Mouse (Mus musculus) heart, postnatal 0 days (tissue): ENCODE data around the gene Tmem129. TPM values are rescaled to one million over a fixed set of nuclear protein-coding genes. Genes with fewer than 3 reads are reported as not detected.

Source experiments
- ATAC-seq: fragments of 200-750 bp; cut with Nextera tagmentation; 2 replicates; pipeline ENCODE4 v1.8.0; 2017; ENCODE audit warnings: low read depth, moderate number of reproducible peaks, moderate library complexity; ENCODE audit not compliant: insufficient read depth
- DNase-seq: peaks from one replicate; pipeline ENCODE4 v3.0.0-alpha.2; 2016; ENCODE audit warnings: low spot score
- H3K27ac ChIP-seq: fragments of 300-500 bp; sonication (generic); 2 replicates; pipeline ENCODE4 v1.5.1; 2014; ENCODE audit warnings: low read depth, mild to moderate bottlenecking
- H3K27me3 ChIP-seq: fragments of 300-500 bp; sonication (generic); 2 replicates; pipeline ENCODE4 v1.6.1; 2014; ENCODE audit warnings: low read length, mixed read lengths; ENCODE audit not compliant: control insufficient read depth, insufficient read depth
- H3K36me3 ChIP-seq: fragments of 300-500 bp; sonication (generic); replicated peaks from 2 replicates; pipeline ENCODE4 v1.6.1; 2014; ENCODE audit warnings: low read length, mixed read lengths; ENCODE audit not compliant: control insufficient read depth, insufficient read depth
- H3K4me1 ChIP-seq: fragments of 300-500 bp; sonication (generic); 2 replicates; pipeline ENCODE4 v1.6.1; 2014; ENCODE audit warnings: antibody characterized with exemption; ENCODE audit not compliant: control insufficient read depth, insufficient read depth
- H3K4me2 ChIP-seq: fragments of 300-500 bp; sonication (generic); 2 replicates; pipeline ENCODE4 v1.6.1; 2014; ENCODE audit warnings: low read depth, mild to moderate bottlenecking, low read length, moderate library complexity
- H3K4me3 ChIP-seq: fragments of 300-500 bp; sonication (generic); 2 replicates; pipeline ENCODE4 v1.5.1; 2014; ENCODE audit warnings: low read depth, low read length
- H3K9ac ChIP-seq: fragments of 300-500 bp; sonication (generic); replicated peaks from 2 replicates; pipeline ENCODE4 v1.6.1; 2014; ENCODE audit warnings: low read depth, low read length, mixed read lengths
- H3K9me3 ChIP-seq: fragments of 300-500 bp; sonication (generic); replicated peaks from 2 replicates; pipeline ENCODE4 v1.6.1; 2016; ENCODE audit warnings: low read length; ENCODE audit not compliant: control insufficient read depth
- CTCF ChIP-seq: IDR thresholded peaks from 2 replicates; pipeline ENCODE4 v1.5.1; 2016; ENCODE audit warnings: antibody characterized with exemption, control low read depth, low read depth
- EP300 ChIP-seq: IDR thresholded peaks from 2 replicates; pipeline ENCODE4 v1.6.1; 2016; ENCODE audit warnings: antibody characterized with exemption, low read depth
- WGBS: fragments of 180-500 bp; shearing (Covaris S2); extraction: QIAGEN DNeasy Blood & Tissue Kit; methylation state at CpG from one replicate; pipeline ENCODE4 v1.1.7; 2014; 5-methylcytosine and 5-hydroxymethylcytosine counted together
- polyA plus RNA-seq: library from polyadenylated mRNA; unstranded; fragments of >200 nt; fragmentation: Nextera tagmentation; extraction: Ambion mirVana; gene quantifications from 2 replicates; pipeline ENCODE4 v1.2.1, GENCODE M21; 2015
- total RNA-seq: library from RNA; depleted of rRNA; stranded (reverse); fragments of >200 nt; gene quantifications from 2 replicates; pipeline ENCODE4 v1.2.3, GENCODE M21; 2014; ENCODE audit warnings: low replicate concordance

Tmem129 gene
- total and polyA plus RNA-seq, 2 experiments from 2014 or later: 23.8 to 57.9 TPM

DNA sequence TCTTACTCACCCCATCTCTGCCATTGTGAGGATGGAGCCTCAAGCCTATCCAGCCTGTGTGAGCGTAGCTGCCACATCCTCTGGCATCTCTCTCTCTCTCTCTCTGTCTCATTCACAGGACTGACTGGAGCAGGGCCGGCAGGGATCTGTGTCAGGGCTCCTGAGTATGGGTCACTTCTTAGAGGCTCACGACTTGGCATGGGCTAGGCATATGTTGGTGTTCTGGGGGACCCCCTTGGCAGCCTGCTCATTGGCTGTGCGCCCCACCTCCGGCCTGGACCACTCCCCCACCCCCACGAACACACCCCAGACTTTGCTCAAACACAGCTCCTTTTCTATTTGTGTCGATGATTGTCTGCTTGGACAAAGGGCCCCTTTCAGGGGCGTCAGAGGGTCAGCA lies 45.8 kb upstream of the Tmem129 start:
- TF ChIP-seq CTCF (no peak), EP300 (no peak)
- WGBS: 73% methylated on average over 8 of the region's 8 CpGs
- Histone ChIP-seq H3K36me3 (no peaks in the 10 kb centered on the region), H3K27ac (no peak overlapping the region), H3K27me3 (peaks cover 12% of the 10 kb centered on the region; the same call in 1 of the 2 replicates), H3K4me1 (peaks cover 16% of the 10 kb centered on the region; the same call in 1 of the 2 replicates), H3K9me3 (no peaks in the 10 kb centered on the region), H3K4me3 (no peak overlapping the region), H3K9ac (no peak overlapping the region), H3K4me2 (no peak overlapping the region)
- DNase-seq: no peak
- ATAC-seq: no peak

- H3K36me3 ChIP-seq: no peaks in the 10 kb centered on the region
- no peak for TF ChIP-seq EP300
- TF ChIP-seq CTCF: no peak
- peaks cover 16% of the 10 kb centered on the region; the same call in 1 of the 2 replicates for H3K4me1 ChIP-seq
- DNase-seq (no peak), ATAC-seq (no peak)
- WGBS: 77% methylated on average over 11 of the region's 11 CpGs
- H3K27me3 ChIP-seq: peaks cover 29% of the 10 kb centered on the region; the same call in 1 of the 2 replicates
- H3K27ac ChIP-seq: no peak overlapping the region
- H3K9me3 ChIP-seq: no peaks in the 10 kb centered on the region
- no peak overlapping the region for H3K4me2 ChIP-seq
- no peak overlapping the region for H3K9ac ChIP-seq
- H3K4me3 ChIP-seq: no peak overlapping the region
These were observed 43.6 kb upstream of the Tmem129 start for GRCm38 (mm10) chr5:33701832-33702231.

DNA sequence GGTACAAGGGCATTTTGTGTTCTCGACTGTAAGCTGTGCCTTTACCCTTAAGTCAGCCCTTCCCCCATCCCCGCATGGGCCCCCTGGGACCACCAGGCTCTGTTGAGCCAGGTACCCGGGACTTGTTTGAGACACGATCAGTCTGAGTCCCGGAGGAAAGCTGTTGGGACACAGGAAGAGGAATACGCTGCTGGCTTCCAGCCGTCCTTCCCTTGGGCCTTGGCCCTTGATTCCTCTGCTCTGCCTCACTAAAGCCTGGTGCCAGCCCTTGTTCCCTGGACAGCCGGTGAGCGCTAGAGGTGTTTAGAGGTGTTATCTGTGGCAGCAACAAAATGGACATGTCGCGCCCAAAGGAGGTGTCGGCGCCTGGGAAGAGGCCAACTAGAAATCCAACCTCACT lies 41.8 kb upstream of the Tmem129 start:
- H3K36me3 ChIP-seq: no peaks in the 10 kb centered on the region
- H3K9ac ChIP-seq: no peak overlapping the region
- peaks cover 13% of the 10 kb centered on the region for H3K4me1 ChIP-seq
- H3K27ac ChIP-seq: no peak overlapping the region
- no peaks in the 10 kb centered on the region for H3K9me3 ChIP-seq
- 25% methylated on average over 13 of the region's 13 CpGs for WGBS
- ATAC-seq: no peak
- DNase-seq: no peak
- no peak overlapping the region; the same call in 1 of the 2 replicates for H3K4me2 ChIP-seq
- peaks cover 44% of the 10 kb centered on the region; the same call in 1 of the 2 replicates for H3K27me3 ChIP-seq
- TF ChIP-seq EP300 (no peak), CTCF (no peak)
- H3K4me3 ChIP-seq: no peak overlapping the region

- TF ChIP-seq CTCF (no peak), EP300 (no peak)
- Histone ChIP-seq H3K36me3 (no peaks in the 10 kb centered on the region), H3K9ac (no peak overlapping the region), H3K4me3 (no peak overlapping the region), H3K4me2 (no peak overlapping the region), H3K4me1 (peaks cover 13% of the 10 kb centered on the region), H3K27ac (no peak overlapping the region), H3K9me3 (no peaks in the 10 kb centered on the region), H3K27me3 (peaks cover 44% of the 10 kb centered on the region; the same call in 1 of the 2 replicates)
- no peak for ATAC-seq
- WGBS: 88% methylated on average over 5 of the region's 5 CpGs
- no peak for DNase-seq
These were observed 40.5 kb upstream of the Tmem129 start for GRCm38 (mm10) chr5:33698669-33699068.

- Histone ChIP-seq H3K4me2 (no peak overlapping the region), H3K36me3 (no peaks in the 10 kb centered on the region), H3K27me3 (peaks cover 44% of the 10 kb centered on the region; the same call in 1 of the 2 replicates), H3K27ac (no peak overlapping the region), H3K4me1 (peaks cover 13% of the 10 kb centered on the region), H3K9ac (no peak overlapping the region), H3K4me3 (no peak overlapping the region), H3K9me3 (no peaks in the 10 kb centered on the region)
- WGBS: 45% methylated on average over 12 of the region's 13 CpGs
- DNase-seq (no peak), ATAC-seq (no peak)
- TF ChIP-seq EP300 (no peak), CTCF (no peak)
These were observed 39.8 kb upstream of the Tmem129 start for GRCm38 (mm10) chr5:33697947-33698512.

GRCm38 (mm10) chr5:33697534-33697933 lies 39.3 kb upstream of the Tmem129 start:
- H3K27ac ChIP-seq: no peak overlapping the region
- no peak overlapping the region for H3K4me2 ChIP-seq
- peaks cover 44% of the 10 kb centered on the region; the same call in 1 of the 2 replicates for H3K27me3 ChIP-seq
- H3K9ac ChIP-seq: no peak overlapping the region
- TF ChIP-seq EP300 (no peak), CTCF (no peak)
- H3K4me1 ChIP-seq: peaks cover 13% of the 10 kb centered on the region
- no peaks in the 10 kb centered on the region for H3K9me3 ChIP-seq
- no peaks in the 10 kb centered on the region for H3K36me3 ChIP-seq
- no peak overlapping the region for H3K4me3 ChIP-seq
- no peak for DNase-seq
- no peak for ATAC-seq
- WGBS: 94% methylated on average over 1 of the region's 1 CpGs
